Comparison of ENCODE assay signal across 16 mouse cellular contexts in the genomic region with DNA sequence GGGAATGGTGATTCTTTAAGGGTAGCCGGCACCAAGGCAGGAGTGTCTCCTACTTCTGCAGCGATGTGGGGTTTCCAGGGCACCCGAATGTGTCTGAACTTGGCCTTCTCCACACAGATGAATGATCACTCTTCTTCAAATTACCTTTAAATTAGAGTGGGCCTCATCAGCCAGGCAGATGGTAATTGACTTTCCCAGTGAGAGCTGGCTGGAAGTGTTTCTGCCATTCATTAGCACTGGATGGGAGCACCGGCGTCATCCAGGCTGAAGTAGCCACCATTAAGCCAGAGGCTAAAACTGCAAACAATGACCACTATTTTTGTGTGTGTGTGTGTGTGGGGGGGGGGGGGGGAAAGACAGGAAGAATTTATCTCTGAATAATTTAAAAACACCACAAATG.
"Had no signal": no experiment of that assay in that cellular context is flagged by ENCODE, and none has a peak within 500 bp of the region (broad histone marks: within the 10 kb centered on the region; RNA-seq: fewer than 3 reads in every experiment).

No protein-coding gene starts in this region.

- DNase-seq: kidney, postnatal 10 days; kidney, postnatal 4 days; liver; liver, embryonic 13.5 days; liver, postnatal 0 days; lung, postnatal 14 days; right cerebral cortex, adult 18-20 months; right cerebral cortex, postnatal 25 days; thymus, postnatal 36 days had no signal

- H3K4me2 ChIP-seq: limb, embryonic 12.5 days; liver, embryonic 13.5 days; lung, embryonic 15.5 days; midbrain, embryonic 12.5 days had no signal

- H3K4me3 ChIP-seq: layer of hippocampus, adult 2 months; limb, embryonic 12.5 days; liver, embryonic 13.5 days; lung, embryonic 15.5 days; megakaryocyte, embryonic 14.5 days; midbrain, embryonic 12.5 days had no signal

- ATAC-seq: liver, postnatal 0 days; midbrain, embryonic 16.5 days had no signal

- H3K36me3 ChIP-seq: limb, embryonic 12.5 days; liver, embryonic 13.5 days; lung, embryonic 15.5 days; midbrain, embryonic 12.5 days had no signal

- H3K27ac ChIP-seq: layer of hippocampus, adult 2 months; limb, embryonic 12.5 days; liver, embryonic 13.5 days; lung, embryonic 15.5 days; macrophage; midbrain, embryonic 12.5 days had no signal

- H3K4me1 ChIP-seq: liver, embryonic 13.5 days; megakaryocyte, embryonic 14.5 days had no signal

- H3K9ac ChIP-seq: limb, embryonic 12.5 days; liver, embryonic 13.5 days; liver, postnatal 0 days; lung, embryonic 15.5 days; midbrain, embryonic 12.5 days had no signal

- H3K9me3 ChIP-seq: limb, embryonic 12.5 days; liver, embryonic 13.5 days; lung, embryonic 15.5 days; midbrain, embryonic 12.5 days had no signal

- H3K27me3 ChIP-seq: limb, embryonic 12.5 days; liver, embryonic 13.5 days; lung, embryonic 15.5 days; megakaryocyte, embryonic 14.5 days; midbrain, embryonic 12.5 days had no signal
